16 mouse cellular contexts compared by ENCODE assay signal in the genomic region with DNA sequence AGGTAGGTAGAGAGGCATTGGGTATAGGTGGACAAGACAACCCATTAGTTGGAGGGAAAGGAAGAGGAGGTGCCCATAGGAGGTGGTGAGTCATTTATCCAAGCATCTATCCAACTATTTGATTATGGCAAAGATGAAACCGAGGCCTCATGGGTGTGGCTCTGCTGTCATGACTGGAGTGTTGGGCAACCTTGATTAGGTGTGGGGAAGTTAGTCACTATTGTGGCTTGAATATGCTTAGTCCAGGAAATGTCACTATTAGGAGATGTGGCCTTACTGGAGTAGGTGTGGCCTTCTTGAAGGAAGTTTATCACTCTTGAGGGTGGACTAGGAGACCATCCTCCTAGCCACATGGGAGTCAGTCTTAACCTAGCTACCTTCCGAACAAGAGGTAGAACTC.
"Had no signal": no experiment of that assay in that cellular context is flagged by ENCODE, and none has a peak within 500 bp of the region (broad histone marks: within the 10 kb centered on the region; RNA-seq: fewer than 3 reads in every experiment).

No protein-coding gene starts in this region.

- H3K27ac ChIP-seq: neural tube, embryonic 13.5 days; neural tube, embryonic 15.5 days; stomach, embryonic 15.5 days; stomach, postnatal 0 days had no signal

- DNase-seq: retina, postnatal 1 day; right cerebral cortex, adult 18-20 months; right cerebral cortex, postnatal 14 days; right cerebral cortex, postnatal 25 days; right cerebral cortex, postnatal 4 days; spleen, adult 18-20 months; thymus, adult 18-20 months; thymus, adult 2 months; thymus, postnatal 14 days; thymus, postnatal 25 days; thymus, postnatal 36 days; thymus, postnatal 4 days had no signal

- H3K36me3 ChIP-seq: neural tube, embryonic 13.5 days; neural tube, embryonic 15.5 days; stomach, embryonic 15.5 days had no signal

- H3K4me2 ChIP-seq: neural tube, embryonic 13.5 days; neural tube, embryonic 15.5 days; stomach, embryonic 15.5 days had no signal

- H3K4me1 ChIP-seq: neural tube, embryonic 13.5 days; neural tube, embryonic 15.5 days; stomach, embryonic 15.5 days had no signal

- H3K4me3 ChIP-seq: neural tube, embryonic 13.5 days; neural tube, embryonic 15.5 days; stomach, embryonic 15.5 days had no signal

- H3K9me3 ChIP-seq: neural tube, embryonic 13.5 days; neural tube, embryonic 15.5 days; stomach, embryonic 15.5 days had no signal

- H3K27me3 ChIP-seq: neural tube, embryonic 13.5 days; neural tube, embryonic 15.5 days; stomach, embryonic 15.5 days had no signal

- H3K9ac ChIP-seq: neural tube, embryonic 13.5 days; neural tube, embryonic 15.5 days; stomach, embryonic 15.5 days had no signal
